Mouse (Mus musculus): ENCODE results near the gene Serpine1. TPM values are rescaled to one million over a fixed set of nuclear protein-coding genes. Genes with fewer than 3 reads are reported as not detected.

The Serpine1 gene
- polyA plus RNA-seq, 1 experiment from 2014 or later, result 0.10 TPM

DNA sequence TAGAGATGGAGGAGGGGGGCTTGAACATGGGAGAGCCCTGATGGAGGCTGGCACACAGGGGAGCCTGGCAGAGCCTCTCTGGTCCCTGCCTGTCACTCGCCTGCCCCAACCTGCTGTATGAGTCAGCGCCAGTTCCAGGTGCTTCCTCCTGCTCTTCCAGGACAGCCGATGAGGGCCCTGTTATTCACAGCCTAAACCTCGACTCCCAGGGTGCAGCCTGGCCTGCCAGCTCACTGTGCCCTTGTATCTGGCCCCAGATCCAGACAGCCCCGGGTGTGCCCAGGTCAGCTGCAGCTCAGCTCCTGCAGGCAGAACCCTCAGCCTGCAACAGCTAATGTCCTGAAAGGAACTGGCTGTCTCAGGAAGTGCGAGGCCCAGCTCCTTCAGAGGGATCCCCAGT is 19.5 kb upstream of the Serpine1 start:
- 58% methylated on average over 6 of the region's 6 CpGs for WGBS
- Histone ChIP-seq H3K4me1 (no peaks in the 10 kb centered on the region), H3K9ac (no peak overlapping the region), H3K9me3 (replicated peaks) (no peaks in the 10 kb centered on the region), H3K36me3 (no peaks in the 10 kb centered on the region), H3K27me3 (no peaks in the 10 kb centered on the region), H3K4me3 (no peak overlapping the region), H3K4me2 (replicated peaks) (no peak overlapping the region), H3K27ac (no peak overlapping the region)
- ATAC-seq (ENCODE audit: low FRiP score), result no peak

GRCm38 (mm10) chr5:137090870-137091269 is 18.8 kb upstream of the Serpine1 start:
- Histone ChIP-seq H3K27me3 (no peaks in the 10 kb centered on the region), H3K9me3 (replicated peaks) (no peaks in the 10 kb centered on the region), H3K4me1 (no peaks in the 10 kb centered on the region), H3K9ac (no peak overlapping the region), H3K4me3 (no peak overlapping the region), H3K4me2 (replicated peaks) (no peak overlapping the region), H3K36me3 (no peaks in the 10 kb centered on the region), H3K27ac (no peak overlapping the region)
- ATAC-seq (ENCODE audit: low FRiP score), result no peak
- WGBS, result 82% methylated on average over 10 of the region's 10 CpGs

GRCm38 (mm10) chr5:137087410-137087809 is 15.3 kb upstream of the Serpine1 start:
- H3K4me3 ChIP-seq, result no peak overlapping the region
- H3K36me3 ChIP-seq, result no peaks in the 10 kb centered on the region
- no peaks in the 10 kb centered on the region for H3K4me1 ChIP-seq
- 90% methylated on average over 8 of the region's 8 CpGs for WGBS
- no peaks in the 10 kb centered on the region for H3K27me3 ChIP-seq
- ATAC-seq (ENCODE audit: low FRiP score), result no peak
- no peaks in the 10 kb centered on the region for H3K9me3 ChIP-seq (replicated peaks)
- no peak overlapping the region for H3K4me2 ChIP-seq (replicated peaks)
- no peak overlapping the region for H3K9ac ChIP-seq
- no peak overlapping the region for H3K27ac ChIP-seq

DNA sequence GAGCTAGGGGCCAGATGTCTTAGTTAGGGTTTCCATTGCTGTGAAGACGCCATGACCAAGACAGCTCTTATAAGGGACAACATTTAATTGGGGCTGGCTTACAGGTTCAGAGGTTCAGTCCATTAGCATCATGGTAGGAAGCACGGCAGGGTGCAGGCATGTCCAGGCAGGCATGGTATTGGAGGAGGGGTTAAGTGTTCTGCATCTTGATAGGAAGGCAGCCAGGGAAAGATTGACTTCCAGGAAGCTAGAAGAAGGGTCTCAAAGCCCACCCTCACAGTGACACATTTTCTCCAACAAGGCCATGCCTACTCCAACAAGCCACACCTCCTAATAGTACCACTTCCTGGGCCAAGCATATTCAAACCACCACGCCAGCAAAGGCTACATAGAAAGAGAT is 13.7 kb upstream of the Serpine1 start:
- Histone ChIP-seq H3K36me3 (no peaks in the 10 kb centered on the region), H3K27ac (no peak overlapping the region), H3K4me2 (replicated peaks) (no peak overlapping the region), H3K4me3 (no peak overlapping the region), H3K4me1 (no peaks in the 10 kb centered on the region), H3K9ac (no peak overlapping the region), H3K27me3 (no peaks in the 10 kb centered on the region), H3K9me3 (replicated peaks) (no peaks in the 10 kb centered on the region)
- no peak for ATAC-seq (ENCODE audit: low FRiP score)
- WGBS, result 86% methylated on average over 3 of the region's 3 CpGs

GRCm38 (mm10) chr5:137085021-137085420 is 13.0 kb upstream of the Serpine1 start:
- no peaks in the 10 kb centered on the region for H3K9me3 ChIP-seq (replicated peaks)
- no peaks in the 10 kb centered on the region for H3K36me3 ChIP-seq
- H3K27me3 ChIP-seq, result no peaks in the 10 kb centered on the region
- H3K4me1 ChIP-seq, result no peaks in the 10 kb centered on the region
- no peak for ATAC-seq (ENCODE audit: low FRiP score)
- no peak overlapping the region for H3K4me3 ChIP-seq
- WGBS, result 84% methylated on average over 6 of the region's 6 CpGs
- no peak overlapping the region for H3K9ac ChIP-seq
- no peak overlapping the region for H3K27ac ChIP-seq
- no peak overlapping the region for H3K4me2 ChIP-seq (replicated peaks)

GRCm38 (mm10) chr5:137083051-137083450 is 11.0 kb upstream of the Serpine1 start:
- no peak for ATAC-seq (ENCODE audit: low FRiP score)
- H3K4me1 ChIP-seq, result no peaks in the 10 kb centered on the region; the same call in 1 of the 2 replicates
- H3K4me2 ChIP-seq (replicated peaks), result no peak overlapping the region
- H3K36me3 ChIP-seq, result no peaks in the 10 kb centered on the region
- no peak overlapping the region for H3K27ac ChIP-seq
- no peaks in the 10 kb centered on the region for H3K9me3 ChIP-seq (replicated peaks)
- no peaks in the 10 kb centered on the region for H3K27me3 ChIP-seq
- WGBS, result 83% methylated on average over 4 of the region's 4 CpGs
- no peak overlapping the region for H3K9ac ChIP-seq
- H3K4me3 ChIP-seq, result no peak overlapping the region

DNA sequence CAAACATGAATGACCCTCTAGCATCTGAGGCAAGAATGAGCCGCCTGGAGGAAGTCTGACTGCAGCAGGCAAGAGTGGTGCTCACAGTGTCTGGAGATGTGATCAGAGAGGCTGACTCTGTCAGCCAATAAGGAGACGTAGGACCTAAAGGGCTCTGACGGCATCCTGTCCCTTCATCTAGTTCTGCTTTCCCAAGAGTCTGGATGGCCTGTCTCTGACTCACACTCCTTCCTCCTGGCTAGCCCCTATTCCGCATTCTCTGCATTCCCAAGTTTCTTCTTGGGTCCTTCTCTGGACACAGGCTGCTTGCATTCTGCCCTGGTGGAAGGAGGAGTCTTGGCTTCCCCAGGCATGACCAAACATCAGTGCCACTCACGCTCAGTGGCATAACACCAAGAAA is 7.8 kb upstream of the Serpine1 start:
- Histone ChIP-seq H3K27me3 (no peaks in the 10 kb centered on the region), H3K9ac (no peak overlapping the region), H3K4me3 (no peak overlapping the region), H3K4me1 (peaks cover 3% of the 10 kb centered on the region; the same call in 1 of the 2 replicates), H3K27ac (no peak overlapping the region), H3K36me3 (no peaks in the 10 kb centered on the region), H3K9me3 (replicated peaks) (no peaks in the 10 kb centered on the region), H3K4me2 (replicated peaks) (no peak overlapping the region)
- no peak for ATAC-seq (ENCODE audit: low FRiP score)
- 60% methylated on average over 5 of the region's 5 CpGs for WGBS

DNA sequence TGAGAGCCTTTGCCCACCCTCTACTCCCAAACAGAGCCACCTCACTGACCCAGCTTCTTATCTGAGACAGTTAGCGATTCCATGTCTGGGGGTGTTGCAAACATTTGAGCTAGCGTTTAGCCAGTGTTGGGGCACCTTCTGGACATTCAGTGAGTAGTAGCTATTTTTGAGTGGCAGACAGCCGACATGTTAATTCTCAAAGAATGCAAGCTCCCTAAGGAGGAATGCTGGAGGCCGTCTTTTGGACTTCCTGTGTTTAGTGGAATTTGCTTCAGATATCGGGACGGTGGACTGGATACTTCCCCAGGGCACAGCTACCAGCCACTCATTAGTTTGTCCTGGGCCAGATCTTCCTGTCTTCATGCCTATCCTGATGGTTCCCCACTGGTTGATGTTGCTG is 6.5 kb upstream of the Serpine1 start:
- Histone ChIP-seq H3K9me3 (replicated peaks) (no peaks in the 10 kb centered on the region), H3K36me3 (no peaks in the 10 kb centered on the region), H3K4me3 (no peak overlapping the region), H3K4me1 (peaks cover 8% of the 10 kb centered on the region; the same call in 1 of the 2 replicates), H3K27ac (no peak overlapping the region), H3K4me2 (replicated peaks) (no peak overlapping the region), H3K9ac (no peak overlapping the region), H3K27me3 (no peaks in the 10 kb centered on the region)
- WGBS, result 61% methylated on average over 6 of the region's 6 CpGs
- ATAC-seq (ENCODE audit: low FRiP score), result no peak

GRCm38 (mm10) chr5:137078041-137078440 is 6.0 kb upstream of the Serpine1 start:
- no peak overlapping the region for H3K27ac ChIP-seq
- no peak overlapping the region for H3K4me3 ChIP-seq
- ATAC-seq (ENCODE audit: low FRiP score), result no peak
- H3K4me2 ChIP-seq (replicated peaks), result no peak overlapping the region
- H3K9ac ChIP-seq, result no peak overlapping the region
- no peaks in the 10 kb centered on the region for H3K27me3 ChIP-seq
- H3K9me3 ChIP-seq (replicated peaks), result no peaks in the 10 kb centered on the region
- no peaks in the 10 kb centered on the region for H3K36me3 ChIP-seq
- 86% methylated on average over 14 of the region's 14 CpGs for WGBS
- peaks cover 8% of the 10 kb centered on the region; the same call in 1 of the 2 replicates for H3K4me1 ChIP-seq

GRCm38 (mm10) chr5:137077187-137077586 is 5.1 kb upstream of the Serpine1 start:
- H3K9me3 ChIP-seq (replicated peaks), result no peaks in the 10 kb centered on the region
- H3K27me3 ChIP-seq, result no peaks in the 10 kb centered on the region
- no peak overlapping the region for H3K27ac ChIP-seq
- no peaks in the 10 kb centered on the region for H3K36me3 ChIP-seq
- no peak overlapping the region for H3K9ac ChIP-seq
- H3K4me3 ChIP-seq, result no peak overlapping the region
- H3K4me1 ChIP-seq, result peaks cover 11% of the 10 kb centered on the region; the same call in 1 of the 2 replicates
- ATAC-seq (ENCODE audit: low FRiP score), result no peak
- no peak overlapping the region for H3K4me2 ChIP-seq (replicated peaks)
- 89% methylated on average over 7 of the region's 7 CpGs for WGBS

GRCm38 (mm10) chr5:137076191-137076930 is 4.3 kb upstream of the Serpine1 start:
- WGBS, result 39% methylated on average over 12 of the region's 12 CpGs
- peaks cover 16% of the 10 kb centered on the region; the same call in 1 of the 2 replicates for H3K4me1 ChIP-seq
- H3K9me3 ChIP-seq (replicated peaks), result no peaks in the 10 kb centered on the region
- no peak overlapping the region for H3K27ac ChIP-seq
- no peaks in the 10 kb centered on the region for H3K36me3 ChIP-seq
- no peak overlapping the region for H3K9ac ChIP-seq
- no peaks in the 10 kb centered on the region for H3K27me3 ChIP-seq
- no peak overlapping the region for H3K4me3 ChIP-seq
- ATAC-seq (ENCODE audit: low FRiP score), result no peak
- no peak overlapping the region for H3K4me2 ChIP-seq (replicated peaks)

- Histone ChIP-seq H3K36me3 (no peaks in the 10 kb centered on the region), H3K27ac (no peak overlapping the region), H3K4me1 (peaks cover 16% of the 10 kb centered on the region; the same call in 1 of the 2 replicates), H3K27me3 (no peaks in the 10 kb centered on the region), H3K4me3 (no peak overlapping the region), H3K4me2 (replicated peaks) (no peak overlapping the region), H3K9me3 (replicated peaks) (no peaks in the 10 kb centered on the region), H3K9ac (no peak overlapping the region)
- 68% methylated on average over 6 of the region's 6 CpGs for WGBS
- no peak for ATAC-seq (ENCODE audit: low FRiP score)
These were observed 3.7 kb upstream of the Serpine1 start for GRCm38 (mm10) chr5:137075726-137076125.

GRCm38 (mm10) chr5:137074191-137074651 is 2.2 kb upstream of the Serpine1 start:
- no peak for ATAC-seq (ENCODE audit: low FRiP score)
- 42% methylated on average over 6 of the region's 6 CpGs for WGBS
- H3K9ac ChIP-seq, result no peak overlapping the region
- H3K36me3 ChIP-seq, result no peaks in the 10 kb centered on the region
- peaks cover 16% of the 10 kb centered on the region; the same call in 1 of the 2 replicates for H3K4me1 ChIP-seq
- H3K4me3 ChIP-seq, result no peak overlapping the region
- no peaks in the 10 kb centered on the region for H3K9me3 ChIP-seq (replicated peaks)
- no peak overlapping the region for H3K27ac ChIP-seq
- no peaks in the 10 kb centered on the region for H3K27me3 ChIP-seq
- H3K4me2 ChIP-seq (replicated peaks), result no peak overlapping the region

Data from hindbrain, embryonic 12.5 days (tissue).